Mouse (Mus musculus) small intestine, adult 2 months (tissue): ENCODE results near the gene Hivep3.

Experiments used
- CTCF ChIP-seq: fragments of 200-500 bp; IDR thresholded peaks from 2 replicates; pipeline ENCODE4 v1.5.1; 2012; ENCODE audit warnings: low read depth, mild to moderate bottlenecking, control low read depth, inconsistent platforms, low read length, moderate library complexity, mixed read lengths; ENCODE audit not compliant: insufficient replicate concordance, insufficient read length; ENCODE audit errors: extremely low read depth
- POLR2A ChIP-seq: fragments of 200-500 bp; IDR thresholded peaks from 2 replicates; pipeline ENCODE4 v1.6.1; 2012; ENCODE audit warnings: low read depth, mild to moderate bottlenecking, control low read depth, inconsistent platforms, low read length, moderate library complexity

- TF ChIP-seq CTCF = peak; percentile 47; the same call in 1 of the 2 replicates
- TF ChIP-seq POLR2A = no peak
Observed at GRCm38 (mm10) chr4:120180535-120180934, 447.0 kb downstream of the Hivep3 start.
